Mouse (Mus musculus): ENCODE data around the gene Plac8. TPM values are rescaled to one million over a fixed set of nuclear protein-coding genes. Genes with fewer than 3 reads are reported as not detected.

Plac8 gene
- polyA plus RNA-seq, 1 experiment = 24.6 TPM

- no peaks in the 10 kb centered on the region for H3K27me3 ChIP-seq (ENCODE audit: control insufficient read depth, insufficient read depth, low read length)
- H3K36me3 ChIP-seq (ENCODE audit: control insufficient read depth, insufficient read depth, low read length) = no peaks in the 10 kb centered on the region
- H3K4me3 ChIP-seq (ENCODE audit: control insufficient read depth, low read depth, low read length) = no peak overlapping the region
- no peaks in the 10 kb centered on the region for H3K4me1 ChIP-seq (ENCODE audit: control insufficient read depth, insufficient read depth, low read length)
- no peak overlapping the region for H3K27ac ChIP-seq (ENCODE audit: control insufficient read depth, insufficient read depth, low read depth, low read length)
- TF ChIP-seq CTCF (IDR thresholded peaks at IDR 0.05; ENCODE audit: control insufficient read depth, insufficient read depth, insufficient replicate concordance, low read depth, low read length) = no peak
- no peak for TF ChIP-seq POLR2A (IDR thresholded peaks at IDR 0.05; ENCODE audit: control insufficient read depth, low read depth, low read length)
These were observed 15.0 kb downstream of the Plac8 start for GRCm38 (mm10) chr5:100557019-100557418.

DNA sequence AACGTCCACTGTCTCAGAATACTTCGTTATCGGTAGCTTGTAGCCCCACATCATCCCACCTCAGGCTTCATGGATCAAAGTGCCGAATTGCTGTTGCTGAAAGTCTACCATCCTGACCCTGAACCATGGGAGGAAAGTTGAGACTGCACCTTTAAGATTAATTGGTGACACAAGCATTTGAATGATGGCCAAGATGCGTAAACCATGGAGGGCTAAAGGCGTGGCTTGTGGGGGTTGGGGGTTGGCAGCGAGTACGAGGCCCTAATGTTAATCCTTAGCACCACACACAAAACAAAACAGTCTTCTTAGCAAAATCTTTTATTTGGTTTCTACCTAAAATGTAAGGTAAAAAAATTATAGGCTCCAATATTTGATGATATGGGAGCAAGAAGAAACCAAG lies 18.6 kb downstream of the Plac8 start:
- Histone ChIP-seq H3K4me1 (ENCODE audit: control insufficient read depth, insufficient read depth, low read length) (no peaks in the 10 kb centered on the region), H3K27me3 (ENCODE audit: control insufficient read depth, insufficient read depth, low read length) (no peaks in the 10 kb centered on the region), H3K27ac (ENCODE audit: control insufficient read depth, insufficient read depth, low read depth, low read length) (no peak overlapping the region), H3K36me3 (ENCODE audit: control insufficient read depth, insufficient read depth, low read length) (no peaks in the 10 kb centered on the region), H3K4me3 (ENCODE audit: control insufficient read depth, low read depth, low read length) (no peak overlapping the region)
- TF ChIP-seq CTCF (IDR thresholded peaks at IDR 0.05; ENCODE audit: control insufficient read depth, insufficient read depth, insufficient replicate concordance, low read depth, low read length) = no peak

GRCm38 (mm10) chr5:100551952-100552351 lies 20.1 kb downstream of the Plac8 start:
- Histone ChIP-seq H3K4me3 (ENCODE audit: control insufficient read depth, low read depth, low read length) (no peak overlapping the region), H3K4me1 (ENCODE audit: control insufficient read depth, insufficient read depth, low read length) (no peaks in the 10 kb centered on the region), H3K36me3 (ENCODE audit: control insufficient read depth, insufficient read depth, low read length) (no peaks in the 10 kb centered on the region), H3K27ac (ENCODE audit: control insufficient read depth, insufficient read depth, low read depth, low read length) (no peak overlapping the region), H3K27me3 (ENCODE audit: control insufficient read depth, insufficient read depth, low read length) (no peaks in the 10 kb centered on the region)
- no peak for TF ChIP-seq POLR2A (IDR thresholded peaks at IDR 0.05; ENCODE audit: control insufficient read depth, low read depth, low read length)
- TF ChIP-seq CTCF (IDR thresholded peaks at IDR 0.05; ENCODE audit: control insufficient read depth, insufficient read depth, insufficient replicate concordance, low read depth, low read length) = no peak

- TF ChIP-seq CTCF (IDR thresholded peaks at IDR 0.05; ENCODE audit: control insufficient read depth, insufficient read depth, insufficient replicate concordance, low read depth, low read length) (no peak), POLR2A (IDR thresholded peaks at IDR 0.05; ENCODE audit: control insufficient read depth, low read depth, low read length) (no peak)
- no peaks in the 10 kb centered on the region; the same call in 1 of the 2 replicates for H3K36me3 ChIP-seq (ENCODE audit: control insufficient read depth, insufficient read depth, low read length)
These were observed 21.9 kb downstream of the Plac8 start for GRCm38 (mm10) chr5:100550151-100550550.

GRCm38 (mm10) chr5:100549311-100549710 lies 22.7 kb downstream of the Plac8 start:
- no peaks in the 10 kb centered on the region for H3K27me3 ChIP-seq (ENCODE audit: control insufficient read depth, insufficient read depth, low read length)
- no peaks in the 10 kb centered on the region for H3K4me1 ChIP-seq (ENCODE audit: control insufficient read depth, insufficient read depth, low read length)
- H3K27ac ChIP-seq (ENCODE audit: control insufficient read depth, insufficient read depth, low read depth, low read length) = no peak overlapping the region
- H3K36me3 ChIP-seq (ENCODE audit: control insufficient read depth, insufficient read depth, low read length) = no peaks in the 10 kb centered on the region; the same call in 1 of the 2 replicates
- H3K4me3 ChIP-seq (ENCODE audit: control insufficient read depth, low read depth, low read length) = no peak overlapping the region
- TF ChIP-seq POLR2A (IDR thresholded peaks at IDR 0.05; ENCODE audit: control insufficient read depth, low read depth, low read length) (no peak), CTCF (IDR thresholded peaks at IDR 0.05; ENCODE audit: control insufficient read depth, insufficient read depth, insufficient replicate concordance, low read depth, low read length) (no peak)

More at GRCm38 (mm10) chr5:100550151-100550550, 21.9 kb downstream of the Plac8 start:
- no peak overlapping the region for H3K4me3 ChIP-seq (ENCODE audit: control insufficient read depth, low read depth, low read length)
- no peaks in the 10 kb centered on the region for H3K27me3 ChIP-seq (ENCODE audit: control insufficient read depth, insufficient read depth, low read length)
- H3K27ac ChIP-seq (ENCODE audit: control insufficient read depth, insufficient read depth, low read depth, low read length) = no peak overlapping the region
- no peaks in the 10 kb centered on the region for H3K4me1 ChIP-seq (ENCODE audit: control insufficient read depth, insufficient read depth, low read length)

GRCm38 (mm10) chr5:100548236-100548635 lies 23.8 kb downstream of the Plac8 start:
- Histone ChIP-seq H3K4me1 (ENCODE audit: control insufficient read depth, insufficient read depth, low read length) (no peaks in the 10 kb centered on the region), H3K36me3 (ENCODE audit: control insufficient read depth, insufficient read depth, low read length) (no peaks in the 10 kb centered on the region; the same call in 1 of the 2 replicates), H3K27me3 (ENCODE audit: control insufficient read depth, insufficient read depth, low read length) (no peaks in the 10 kb centered on the region), H3K4me3 (ENCODE audit: control insufficient read depth, low read depth, low read length) (no peak overlapping the region), H3K27ac (ENCODE audit: control insufficient read depth, insufficient read depth, low read depth, low read length) (no peak overlapping the region)
- TF ChIP-seq CTCF (IDR thresholded peaks at IDR 0.05; ENCODE audit: control insufficient read depth, insufficient read depth, insufficient replicate concordance, low read depth, low read length) (no peak), POLR2A (IDR thresholded peaks at IDR 0.05; ENCODE audit: control insufficient read depth, low read depth, low read length) (no peak)

DNA sequence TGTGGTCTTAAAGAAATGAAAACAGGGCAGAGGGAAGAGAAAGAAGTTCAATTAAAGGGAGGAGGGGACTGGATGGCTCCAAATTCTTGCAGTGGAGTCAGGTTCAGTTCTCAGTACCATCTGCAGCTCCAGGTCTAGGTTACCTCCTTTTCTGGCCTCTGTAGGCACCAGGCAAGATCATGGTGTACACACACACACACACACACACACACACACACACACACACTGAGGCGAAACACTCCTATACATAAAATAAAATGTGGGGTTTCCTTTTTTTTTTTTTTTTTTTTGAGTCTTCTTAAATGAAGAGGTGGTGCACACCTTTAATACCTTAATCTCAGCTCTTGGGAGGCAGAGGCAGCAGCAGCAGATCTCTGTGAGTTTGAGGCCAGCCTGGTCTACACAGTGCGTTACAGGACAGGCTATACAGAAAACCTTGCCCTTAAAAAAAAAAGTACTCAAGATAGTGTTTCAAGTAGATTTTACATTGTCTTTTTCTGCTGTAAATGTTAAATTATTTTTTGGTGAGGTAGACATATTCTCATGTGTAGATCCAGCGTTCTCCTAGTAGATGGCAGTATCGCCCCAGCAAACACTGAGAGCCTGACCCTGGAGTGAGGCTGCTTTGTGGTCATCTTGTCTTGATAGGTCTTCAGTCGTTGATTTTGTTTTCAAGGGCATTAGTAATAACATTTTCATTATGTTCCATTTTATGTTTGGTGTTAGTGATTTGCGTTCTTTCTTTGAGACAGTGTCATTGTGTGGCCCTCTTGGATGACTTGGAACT lies 25.6 kb downstream of the Plac8 start:
- H3K27me3 ChIP-seq (ENCODE audit: control insufficient read depth, insufficient read depth, low read length) = no peaks in the 10 kb centered on the region
- TF ChIP-seq CTCF (IDR thresholded peaks at IDR 0.05; ENCODE audit: control insufficient read depth, insufficient read depth, insufficient replicate concordance, low read depth, low read length) (peak; percentile 10; the same call in 1 of the 2 replicates), POLR2A (IDR thresholded peaks at IDR 0.05; ENCODE audit: control insufficient read depth, low read depth, low read length) (no peak)
- H3K36me3 ChIP-seq (ENCODE audit: control insufficient read depth, insufficient read depth, low read length) = no peaks in the 10 kb centered on the region; the same call in 1 of the 2 replicates
- H3K4me3 ChIP-seq (ENCODE audit: control insufficient read depth, low read depth, low read length) = no peak overlapping the region
- no peak overlapping the region for H3K27ac ChIP-seq (ENCODE audit: control insufficient read depth, insufficient read depth, low read depth, low read length)
- H3K4me1 ChIP-seq (ENCODE audit: control insufficient read depth, insufficient read depth, low read length) = no peaks in the 10 kb centered on the region
